Mouse (Mus musculus) v-Abl transformed pro-B cells (cell line): ENCODE data around the gene Gjc2.

ENCODE experiments used
- in situ Hi-C, 2 experiments: fragments of 400-800 bp; cut with MboI; formaldehyde crosslinking; loops; one replicate each; pipeline ENCODE4 v1.15.1; 2025; ENCODE audit not compliant: unreplicated experiment in 2 of 2

Gjc2 gene

DNA sequence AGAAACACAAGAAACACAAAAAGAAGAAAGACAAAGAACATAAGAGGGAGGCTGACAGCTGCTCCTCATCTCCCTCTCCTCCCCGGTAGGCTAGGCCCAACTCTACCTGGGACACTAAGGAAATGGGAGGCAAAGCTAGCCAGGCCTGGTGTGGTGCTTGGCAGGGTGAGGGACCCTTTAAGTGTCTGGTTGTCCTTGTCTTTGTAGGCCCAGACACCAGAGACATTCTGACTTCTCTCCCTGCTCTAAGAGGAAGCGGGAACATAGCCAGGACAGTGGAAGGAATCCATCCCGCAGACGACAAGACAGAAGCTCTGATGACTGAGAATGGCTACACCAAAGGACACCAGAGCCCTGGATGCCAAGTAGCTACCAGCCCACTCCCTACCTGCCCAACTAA is 27.0 kb upstream of the Gjc2 start:
- in situ Hi-C loops, result loop anchor here in 1 of 2 experiments (25.0 kb wide), 1 partner anchor 898 kb away; the partner anchor contains the start of gene Zfp692

DNA sequence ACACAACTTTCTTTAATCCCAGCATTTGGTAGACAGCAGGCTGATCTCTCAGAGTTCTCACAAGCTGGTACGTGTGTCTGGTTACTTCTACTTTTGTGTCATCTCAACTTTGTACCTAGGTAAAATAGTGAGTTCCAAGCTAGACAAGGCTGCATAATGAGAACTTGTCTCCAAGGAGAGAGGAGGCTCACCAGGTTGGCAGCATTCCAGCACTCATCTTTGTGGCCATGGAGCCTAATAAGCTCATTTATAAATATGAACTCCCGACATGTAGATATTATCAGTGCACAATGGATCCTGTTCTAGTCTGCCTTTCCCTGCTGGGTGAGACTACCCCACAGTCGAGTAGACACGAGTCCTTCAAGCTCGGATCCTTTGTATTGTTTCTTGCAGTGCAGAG is 26.6 kb upstream of the Gjc2 start:
- in situ Hi-C loops, result loop anchor here in 1 of 2 experiments (25.0 kb wide), 1 partner anchor 897 kb away; the partner anchor contains the start of gene Zfp692

DNA sequence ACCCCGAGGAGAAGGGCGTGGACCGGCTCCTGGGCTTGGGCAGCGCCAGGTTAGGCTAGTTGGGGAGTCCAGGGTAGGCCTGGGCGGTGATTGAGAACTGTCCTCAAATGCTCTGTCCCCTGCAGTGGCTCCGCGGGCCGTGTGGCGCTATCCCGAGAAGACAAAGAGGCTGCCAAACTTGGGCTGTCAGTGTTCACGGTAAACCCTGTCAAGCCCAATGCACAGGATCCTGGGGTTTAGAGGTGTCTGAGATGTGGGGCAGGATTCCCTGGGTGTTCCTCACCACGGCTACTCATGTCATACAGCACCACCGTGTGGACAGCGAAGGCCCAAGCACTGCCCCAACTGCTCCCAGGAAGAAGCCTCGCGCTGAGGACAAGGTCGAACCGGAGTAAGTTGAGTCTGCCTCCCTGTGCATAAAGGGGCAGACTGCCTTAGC is 26.0 kb upstream of the Gjc2 start:
- in situ Hi-C loops, result loop anchor here in 1 of 2 experiments (25.0 kb wide), 1 partner anchor 897 kb away; the partner anchor contains the start of gene Zfp692

DNA sequence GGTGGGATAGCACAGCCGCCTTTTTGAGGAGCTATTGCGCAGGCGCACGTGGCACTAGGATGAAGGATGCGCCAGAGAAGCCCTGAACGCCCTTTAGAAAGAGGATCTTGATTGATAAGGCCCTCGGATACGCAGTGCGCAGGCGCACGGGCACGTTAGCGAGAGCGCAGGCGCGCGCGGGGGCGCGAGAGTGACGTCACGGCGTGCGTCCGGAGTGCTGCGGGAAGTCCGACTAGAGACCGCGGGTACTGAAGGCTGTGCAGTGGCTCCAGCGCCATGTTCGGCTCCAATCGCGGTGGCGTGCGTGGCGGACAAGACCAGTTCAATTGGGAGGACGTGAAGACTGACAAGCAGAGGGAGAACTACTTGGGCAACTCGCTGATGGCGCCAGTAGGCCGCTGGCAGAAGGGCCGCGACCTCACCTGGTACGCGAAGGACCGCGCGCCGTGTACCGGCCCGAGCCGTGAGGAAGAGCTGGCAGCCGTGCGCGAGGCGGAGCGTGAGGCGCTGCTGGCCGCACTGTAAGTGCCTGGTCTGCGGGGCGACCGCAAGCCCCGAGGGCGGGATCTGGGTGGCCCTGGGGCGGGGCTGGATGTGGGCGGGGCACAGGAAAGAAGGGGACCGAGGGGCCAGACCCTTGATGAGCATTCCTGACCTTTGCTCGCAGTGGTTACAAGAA is 25.3 kb upstream of the Gjc2 start, which contains the start of gene 2310033P09Rik:
Gene 2310033P09Rik (plus strand): TSS at position 169 of the 679 bp plus-strand sequence.
- in situ Hi-C loops, result loop anchor here in 1 of 2 experiments (25.0 kb wide), 1 partner anchor 896 kb away; the partner anchor contains the start of gene Zfp692

DNA sequence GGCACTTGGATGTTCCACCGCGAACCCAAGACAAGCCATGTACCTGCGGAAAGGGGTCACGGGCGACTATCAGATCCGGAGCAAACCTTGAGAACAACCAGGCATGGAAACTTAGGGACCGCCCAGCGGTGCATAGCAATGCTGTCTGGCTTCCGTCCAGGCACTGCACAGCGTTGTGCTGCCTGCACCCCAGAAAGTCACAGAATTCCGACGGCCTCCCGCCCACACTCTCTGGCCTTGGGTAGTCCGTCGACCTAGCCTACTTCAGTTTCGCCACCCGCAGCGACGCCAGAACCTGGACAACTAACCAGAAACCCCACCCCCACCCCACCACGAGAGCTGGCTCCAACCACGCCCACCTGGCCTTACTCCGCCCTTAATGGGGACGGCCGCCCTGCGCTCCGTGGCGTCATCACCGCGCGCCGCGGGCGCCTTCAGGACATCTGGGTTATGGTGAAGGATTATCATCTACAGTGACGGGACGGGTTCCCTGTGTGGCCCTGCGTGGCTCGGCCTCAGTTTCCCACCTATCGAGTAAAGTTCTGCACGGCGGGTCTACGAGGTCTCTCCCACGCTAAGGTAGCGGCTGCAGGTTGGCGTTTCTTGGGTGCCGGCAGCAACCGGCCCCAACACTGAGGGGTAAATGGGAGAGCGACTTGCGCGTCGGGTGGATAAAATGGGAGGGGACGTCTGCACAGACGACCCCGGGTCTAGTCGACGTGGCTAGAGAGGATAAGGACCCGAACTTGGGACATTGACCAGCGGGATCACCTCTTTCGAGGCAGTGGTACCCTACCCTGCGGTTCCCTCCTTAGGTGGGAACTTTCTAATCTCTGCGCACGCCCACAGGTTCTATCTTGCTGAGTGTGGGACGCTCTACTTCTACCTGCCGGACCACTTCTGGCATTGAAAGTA is 19.3 kb upstream of the Gjc2 start, which contains the start of gene Mrpl55:
Gene Mrpl55 (plus strand): TSS at position 406 of the 915 bp plus-strand sequence.
- in situ Hi-C loops, result loop anchor here in 1 of 2 experiments (25.0 kb wide), 1 partner anchor 890 kb away; the partner anchor contains the start of gene Zfp692

DNA sequence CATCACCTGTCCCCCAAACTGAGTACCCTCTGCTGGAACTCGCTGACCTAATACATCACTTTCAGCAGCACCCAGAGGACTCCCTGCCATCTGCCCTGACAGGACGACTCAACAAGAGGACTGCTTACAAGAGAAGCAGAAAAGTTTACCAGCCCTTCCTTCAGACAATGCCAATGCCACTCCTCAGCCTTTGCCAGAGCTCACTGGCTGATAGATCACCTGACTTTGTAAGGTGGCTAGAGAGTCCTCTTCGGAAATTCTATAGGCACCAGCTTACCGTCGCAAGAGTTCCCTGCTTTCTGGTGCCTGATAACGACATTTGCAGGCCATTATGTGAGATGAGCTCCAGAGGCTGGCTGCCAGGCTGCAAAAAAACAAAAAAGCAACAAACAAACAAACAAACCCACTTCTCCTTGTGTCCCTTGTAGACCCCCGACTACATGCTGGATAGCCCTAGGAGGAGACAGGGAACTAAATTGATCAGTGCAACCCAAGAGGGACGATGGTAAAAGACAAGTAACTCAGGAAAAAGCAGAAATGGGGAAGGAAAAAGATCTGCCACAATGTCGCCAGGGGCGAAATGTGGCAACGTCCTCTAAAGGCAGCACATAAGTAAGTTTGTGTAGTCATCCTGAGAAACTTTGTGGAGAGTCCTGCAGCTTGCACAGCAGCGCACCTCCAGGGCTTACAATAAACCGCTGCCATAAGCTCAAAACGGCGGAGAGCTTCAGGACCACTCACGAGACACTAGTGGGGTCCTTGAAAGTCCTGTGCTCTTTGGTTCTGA is 18.4 kb upstream of the Gjc2 start:
- in situ Hi-C loops, result loop anchor here in 1 of 2 experiments (25.0 kb wide), 1 partner anchor 889 kb away; the partner anchor contains the start of gene Zfp692

DNA sequence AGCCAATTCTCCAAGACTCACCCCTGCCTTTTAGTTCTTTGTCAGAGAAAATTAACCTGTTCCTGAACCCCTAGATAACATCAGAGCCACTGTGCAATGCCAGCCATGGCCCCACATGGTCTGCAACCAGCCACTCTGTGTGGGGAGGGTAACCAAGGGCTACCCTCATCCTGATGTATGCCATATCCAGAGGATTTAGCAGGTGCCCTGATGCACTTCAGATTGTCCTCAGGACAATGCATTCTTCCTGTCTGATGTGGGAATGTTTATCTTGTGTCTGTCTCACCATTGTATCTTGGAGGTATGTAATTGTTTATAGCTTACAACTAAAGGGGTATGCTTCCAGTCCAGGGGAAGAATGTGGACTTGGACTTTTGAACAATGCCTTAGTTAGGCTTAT is 13.2 kb upstream of the Gjc2 start:
- in situ Hi-C loops, result no loop called here

DNA sequence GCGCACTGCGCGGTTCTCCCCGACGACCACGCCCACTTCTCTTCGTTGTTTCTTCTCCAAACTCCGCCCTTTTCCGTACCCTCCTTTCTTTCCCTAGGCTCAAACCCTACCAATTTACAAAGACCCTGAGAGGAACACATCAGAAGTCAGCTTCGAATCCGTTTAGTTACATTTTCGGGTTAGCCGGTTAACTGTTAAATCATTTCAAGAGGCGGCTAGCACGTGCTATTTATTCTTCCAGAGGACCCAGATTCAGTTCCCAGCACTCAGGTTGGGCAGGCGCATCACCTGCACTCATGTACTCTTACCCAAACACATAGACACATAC is 9.0 kb upstream of the Gjc2 start, which contains the start of gene Guk1:
Gene Guk1 (minus strand): TSS at position 154 of the 328 bp plus-strand sequence.
- in situ Hi-C loops, result no loop called here

DNA sequence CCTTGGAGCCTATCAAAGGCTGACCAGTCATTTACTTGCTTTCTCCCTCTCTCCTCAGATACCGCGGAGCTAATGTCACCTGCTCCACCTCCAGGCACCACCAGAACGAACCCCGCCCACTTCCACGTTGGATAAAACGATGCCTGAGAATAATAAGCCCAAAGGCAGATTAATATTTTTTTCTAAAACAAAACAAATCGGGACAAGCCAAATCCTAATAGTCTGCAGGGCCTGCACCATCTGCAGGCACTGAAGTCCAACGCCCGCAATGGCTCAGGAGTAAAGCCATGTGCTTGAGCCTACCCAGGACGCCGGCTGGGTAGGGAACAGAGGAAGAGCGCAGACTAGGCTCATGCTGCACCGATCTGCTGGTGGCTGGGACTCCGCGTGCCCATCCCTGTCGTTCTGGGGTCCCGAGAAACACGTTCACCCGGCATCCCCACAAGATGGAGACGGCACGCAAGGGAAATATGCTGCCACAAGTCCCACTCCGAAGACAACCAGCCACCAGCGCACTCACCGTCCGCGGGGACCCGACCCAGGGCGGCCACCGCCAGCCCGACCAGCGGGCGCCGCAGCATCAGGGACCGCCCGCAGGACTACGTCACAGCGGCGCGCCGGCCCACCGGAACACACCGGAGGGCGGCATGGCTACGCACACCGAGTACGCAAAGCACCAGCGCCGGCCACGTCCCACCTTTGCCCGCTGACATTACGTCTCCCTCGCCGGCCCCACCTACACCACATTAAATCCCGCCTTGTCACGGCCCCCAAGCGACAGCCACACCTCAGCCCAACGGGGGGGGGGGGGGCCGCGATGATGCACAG is 8.4 kb upstream of the Gjc2 start:
- in situ Hi-C loops, result no loop called here

DNA sequence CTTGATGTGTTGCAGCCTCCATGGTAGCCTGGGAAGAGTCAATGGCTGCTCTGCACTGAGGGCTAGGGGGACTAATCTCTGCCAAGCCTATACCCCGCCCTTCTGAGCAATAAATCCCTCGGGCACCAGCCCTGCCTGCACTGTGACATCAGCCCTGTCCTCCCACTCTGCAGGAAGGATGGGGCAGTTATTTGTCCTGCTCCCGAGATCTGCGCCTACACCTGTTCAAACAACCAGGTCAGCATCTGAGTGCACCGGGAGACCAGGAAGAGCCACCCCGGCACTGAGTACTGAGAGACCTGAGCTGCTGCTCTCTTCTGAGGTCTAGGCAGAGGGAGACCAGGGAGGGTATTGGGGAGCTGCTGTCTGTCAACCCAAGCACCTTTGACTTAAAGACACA is 4.7 kb upstream of the Gjc2 start:
- in situ Hi-C loops, result loop anchor here (5.0 to 10.0 kb wide), 2 partner anchors 85 to 223 kb away; no protein-coding TSS in a partner anchor

DNA sequence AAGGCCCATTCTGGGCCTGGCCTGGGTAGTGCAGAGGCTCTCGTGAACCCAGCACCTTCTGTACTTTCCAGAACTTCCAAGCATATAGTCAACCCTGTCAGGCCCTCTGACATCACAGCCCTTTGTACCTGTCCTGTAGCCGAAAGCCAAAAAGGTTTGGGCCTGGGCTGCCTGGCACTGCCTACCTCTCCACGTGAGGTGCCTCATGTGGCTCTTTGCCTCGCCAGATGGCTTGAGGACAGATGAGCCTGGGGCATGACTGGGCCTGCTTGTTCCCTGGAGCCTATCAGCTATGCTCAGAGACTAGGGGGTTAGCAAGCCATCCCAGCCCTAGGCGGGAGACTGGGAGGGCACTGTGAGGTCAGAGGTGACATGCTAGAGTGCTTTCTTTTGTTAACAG is 2.5 kb upstream of the Gjc2 start:
- in situ Hi-C loops, result loop anchor here (5.0 to 10.0 kb wide), 2 partner anchors 83 to 221 kb away; no protein-coding TSS in a partner anchor

DNA sequence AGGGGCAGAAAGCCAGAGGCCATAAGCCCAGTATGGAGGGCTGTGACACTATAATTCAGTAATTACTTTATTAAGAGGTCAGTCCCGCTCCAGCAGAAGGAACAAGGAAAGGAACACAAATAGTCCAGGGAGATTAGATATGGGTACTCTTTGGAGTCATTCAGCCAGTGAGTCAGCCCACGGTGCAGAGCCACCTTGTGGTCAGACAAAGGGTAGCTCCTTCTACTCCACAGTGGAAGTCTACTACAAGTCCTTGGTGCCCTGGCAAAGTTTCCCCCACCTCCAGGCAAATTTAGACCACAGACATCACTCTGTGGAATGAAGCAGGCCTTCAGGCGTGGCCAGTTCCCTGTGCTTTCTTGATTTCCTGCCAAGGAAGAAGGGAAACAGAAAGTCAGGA is 808 bp upstream of the Gjc2 start:
- in situ Hi-C loops, result loop anchor here (5.0 to 10.0 kb wide), 3 partner anchors 82 to 219 kb away; no protein-coding TSS in a partner anchor

DNA sequence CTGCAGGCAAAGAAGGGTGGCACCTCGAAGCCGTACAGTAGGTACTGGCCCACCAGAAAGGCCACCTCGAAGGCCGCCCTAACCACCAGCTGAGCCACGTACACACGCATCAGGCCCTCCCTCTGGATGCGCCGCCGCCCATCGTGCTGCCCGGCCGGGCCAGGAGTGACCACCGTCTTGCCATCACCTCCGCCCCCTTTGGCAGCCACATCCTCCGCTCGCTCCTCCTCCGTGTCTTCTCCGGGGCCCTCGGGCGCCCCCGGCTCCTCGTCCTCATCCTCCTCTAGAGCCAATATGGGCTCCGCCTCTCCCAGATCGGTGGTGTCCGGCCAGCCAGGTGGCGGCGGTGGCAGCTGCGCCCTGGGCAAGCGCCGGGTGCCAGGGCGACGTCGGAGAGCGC is 6.1 kb downstream of the Gjc2 start:
- in situ Hi-C loops, result no loop called here

DNA sequence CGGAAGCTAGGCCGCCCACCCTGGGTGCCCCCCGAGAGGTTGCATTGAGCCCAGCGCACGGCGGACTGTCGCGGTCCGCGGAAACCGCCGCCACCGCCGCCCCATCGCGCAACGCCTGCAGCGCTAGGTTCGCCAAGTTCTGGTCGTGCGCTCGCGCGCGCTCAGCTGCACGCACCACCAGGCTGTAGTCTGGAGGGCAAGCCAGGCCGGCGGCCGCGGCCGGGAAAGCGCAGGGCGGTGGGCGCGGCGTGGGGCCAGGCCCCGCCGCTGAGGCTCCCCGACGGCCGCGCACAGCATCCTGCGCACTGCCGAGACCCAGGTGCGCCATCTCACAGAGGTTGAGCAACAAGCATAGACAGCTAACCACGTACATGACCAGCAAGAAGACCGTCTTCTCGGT is 6.5 kb downstream of the Gjc2 start:
- in situ Hi-C loops, result no loop called here

DNA sequence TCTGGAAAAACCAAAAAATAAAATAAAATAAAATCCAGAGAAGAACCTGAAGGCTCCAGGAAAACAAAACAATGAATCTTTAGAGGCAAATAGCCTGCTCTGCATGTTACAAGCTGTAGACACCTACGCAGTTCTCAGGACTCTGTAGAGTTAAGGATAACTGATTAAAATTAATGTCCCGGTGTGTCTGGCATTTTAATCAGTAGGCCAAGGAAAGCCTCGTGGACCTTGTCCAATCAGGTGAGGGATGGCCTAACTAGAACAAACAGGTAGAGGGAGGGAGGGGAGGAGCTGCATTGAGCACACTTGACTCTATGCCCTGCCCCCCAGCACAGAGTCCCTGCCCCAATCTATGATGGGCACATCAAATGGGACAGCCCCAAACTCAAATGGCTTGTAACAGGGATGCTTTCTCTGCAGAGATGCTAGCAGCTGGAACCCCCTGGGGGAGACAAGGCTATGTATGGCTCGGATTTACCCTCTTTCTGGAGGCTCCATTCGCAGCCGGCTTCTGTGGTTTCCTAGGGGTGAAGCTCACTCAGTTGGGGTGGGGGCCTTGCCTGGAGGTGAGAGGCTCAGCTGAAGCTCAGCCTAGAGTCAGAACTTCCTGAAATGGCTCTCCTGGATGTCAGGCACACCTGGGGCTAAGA is 8.7 kb downstream of the Gjc2 start:
- in situ Hi-C loops, result no loop called here

DNA sequence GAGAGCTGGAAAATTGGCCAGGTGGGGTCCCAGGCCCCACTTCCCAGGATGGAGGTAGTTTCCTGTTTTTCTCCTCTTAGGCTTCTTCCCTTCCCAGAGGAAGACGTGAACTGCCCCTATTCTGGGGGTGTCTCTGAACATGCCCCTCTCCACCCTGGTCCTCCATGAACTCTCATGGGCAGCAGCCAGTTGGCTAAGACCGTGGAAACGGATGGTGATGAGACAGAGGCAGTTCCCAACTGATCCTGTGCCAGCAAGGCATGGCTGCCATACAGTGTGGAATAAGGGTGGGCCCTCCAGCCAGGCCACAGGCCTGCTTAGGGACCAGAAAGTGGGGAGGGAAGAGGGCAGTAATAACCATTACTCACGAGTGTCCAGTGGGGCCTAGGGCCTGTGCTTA is 12.5 kb downstream of the Gjc2 start:
- in situ Hi-C loops, result no loop called here

DNA sequence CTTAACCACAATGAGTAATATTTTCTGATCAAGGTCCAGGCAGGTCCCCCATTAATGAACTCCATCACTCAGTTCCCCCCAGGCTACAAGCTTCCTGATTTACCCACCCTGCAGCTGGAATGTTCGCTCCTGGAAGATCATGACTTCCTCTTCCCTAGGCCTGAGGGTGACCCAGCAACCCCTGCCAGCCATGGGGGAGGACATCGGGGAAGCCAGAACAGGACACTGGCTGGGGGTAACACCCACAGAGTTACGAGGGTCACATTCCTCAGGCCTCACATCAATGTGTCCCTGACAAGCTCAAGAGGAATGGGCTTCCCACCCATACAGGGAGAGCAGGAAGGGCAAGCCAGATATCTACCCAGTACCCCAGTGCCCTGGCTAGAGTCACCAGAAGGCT is 13.2 kb downstream of the Gjc2 start:
- in situ Hi-C loops, result no loop called here

DNA sequence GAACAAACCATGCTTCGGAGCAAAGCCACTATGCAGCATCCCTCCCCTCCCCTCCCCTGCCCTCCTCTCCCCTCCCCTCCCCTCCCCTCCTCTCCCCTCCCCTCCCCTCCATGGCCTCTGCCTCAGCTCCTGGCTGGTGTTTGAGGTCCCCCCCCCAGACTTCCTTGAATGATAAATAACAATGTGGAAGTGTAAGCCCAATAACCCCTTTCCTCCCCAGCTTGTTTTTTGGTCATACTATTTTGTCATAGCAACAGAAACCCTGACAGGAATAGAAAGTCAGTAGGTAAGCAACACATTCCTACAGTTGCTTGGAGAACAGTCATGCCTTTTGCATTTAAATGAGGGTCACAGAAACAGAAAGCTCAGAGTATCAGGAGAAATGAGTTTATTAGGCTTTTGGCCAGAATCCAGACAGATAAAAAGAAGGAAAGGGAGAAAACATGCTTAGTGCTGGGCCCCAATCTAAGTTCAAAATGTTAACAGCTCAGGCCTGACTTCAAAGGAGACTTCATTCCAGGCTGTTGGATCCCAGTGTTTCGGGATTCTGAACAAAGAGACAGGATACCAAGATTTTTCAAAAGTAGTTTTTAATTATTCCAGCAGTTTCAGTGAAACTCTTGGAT is 17.3 kb downstream of the Gjc2 start:
- in situ Hi-C loops, result no loop called here
